Mouse (Mus musculus) MEL (cell line): ENCODE measurements around the gene Fbxl15. TPM values are rescaled to one million over a fixed set of nuclear protein-coding genes. Genes with fewer than 3 reads are reported as not detected.

Experiments used
- DNase-seq: peaks from one replicate; pipeline ENCODE4 v3.0.0; 2011; ENCODE audit warnings: low read depth, low spot score
- H3K27ac ChIP-seq: 2 replicates; pipeline ENCODE4 v1.5.1; 2012; ENCODE audit warnings: low read depth, mild to moderate bottlenecking, control low read depth, low read length, moderate library complexity; ENCODE audit not compliant: control insufficient read depth
- H3K27me3 ChIP-seq, 2 experiments: fragments of 150-350 bp in 1 of 2; sonication (generic) in 1 of 2; 2 replicates each; pipeline ENCODE4 v1.6.1; 2012; ENCODE audit warnings: low read length in 2 of 2, mild to moderate bottlenecking in 2 of 2, improper control_type of control experiment in 1 of 2, moderate library complexity in 1 of 2; ENCODE audit not compliant: insufficient read depth in 2 of 2, control insufficient read depth in 1 of 2
- H3K36me3 ChIP-seq, 2 experiments: 2 replicates each; pipeline ENCODE4 v1.6.1; 2012 to 2014; ENCODE audit warnings: low read length in 2 of 2, improper control_type of control experiment in 1 of 2, inconsistent platforms in 1 of 2, mild to moderate bottlenecking in 1 of 2; ENCODE audit not compliant: insufficient read depth in 2 of 2, control insufficient read depth in 1 of 2
- H3K4me1 ChIP-seq, 2 experiments: fragments of 150-350 bp in 1 of 2; sonication (generic) in 1 of 2; 2 replicates each; pipeline ENCODE4 v1.6.1; 2012; ENCODE audit warnings: low read length in 2 of 2, improper control_type of control experiment in 1 of 2, mild to moderate bottlenecking in 1 of 2; ENCODE audit not compliant: insufficient read depth in 2 of 2, control insufficient read depth in 1 of 2
- H3K4me3 ChIP-seq, 2 experiments: fragments of 150-350 bp in 1 of 2; sonication (generic) in 1 of 2; 2 replicates each; pipeline ENCODE4 v1.5.1; 2012; ENCODE audit warnings: low read depth in 2 of 2, low read length in 2 of 2, mild to moderate bottlenecking in 2 of 2, moderate library complexity in 2 of 2, control low read depth in 1 of 2, improper control_type of control experiment in 1 of 2; ENCODE audit not compliant: control insufficient read depth in 1 of 2, insufficient read depth in 1 of 2
- H3K79me2 ChIP-seq: 2 replicates; pipeline ENCODE4 v1.6.1; 2012; ENCODE audit warnings: mild to moderate bottlenecking, low read length, moderate library complexity; ENCODE audit not compliant: control insufficient read depth, poor library complexity, insufficient read depth
- H3K9ac ChIP-seq: 2 replicates; pipeline ENCODE4 v1.6.1; 2012; ENCODE audit warnings: low read depth, mild to moderate bottlenecking, control low read depth, low read length, moderate library complexity; ENCODE audit not compliant: control insufficient read depth, poor library complexity, severe bottlenecking
- H3K9me3 ChIP-seq: fragments of 150-350 bp; sonication (generic); replicated peaks from 2 replicates; pipeline ENCODE4 v1.6.1; 2012; ENCODE audit warnings: mild to moderate bottlenecking, low read length, improper control_type of control experiment, moderate library complexity; ENCODE audit not compliant: insufficient read depth
- CHD1 ChIP-seq: IDR thresholded peaks from 2 replicates; pipeline ENCODE4 v1.6.1; 2012; ENCODE audit warnings: low read depth, mild to moderate bottlenecking, inconsistent platforms, low read length, improper control_type of control experiment
- ELF1 ChIP-seq: IDR thresholded peaks from 2 replicates; pipeline ENCODE4 v1.6.1; 2014; ENCODE audit warnings: low read depth, mild to moderate bottlenecking, inconsistent platforms, low read length, improper control_type of control experiment, moderate library complexity
- ETS1 ChIP-seq: IDR thresholded peaks from 2 replicates; pipeline ENCODE4 v1.6.1; 2012; ENCODE audit warnings: low read depth, mild to moderate bottlenecking, inconsistent platforms, low read length, improper control_type of control experiment, moderate library complexity
- GATA1 ChIP-seq: IDR thresholded peaks from 2 replicates; pipeline ENCODE4 v1.6.1; 2011; ENCODE audit warnings: low read depth, low read length, improper control_type of control experiment
- JUND ChIP-seq: IDR thresholded peaks from 2 replicates; pipeline ENCODE4 v1.6.1; 2011; ENCODE audit warnings: low read depth, mild to moderate bottlenecking, improper control_type of control experiment, low read length
- MXI1 ChIP-seq: IDR thresholded peaks from 2 replicates; pipeline ENCODE4 v1.6.1; 2011; ENCODE audit warnings: mild to moderate bottlenecking, low read depth, low read length, improper control_type of control experiment
- NRF1 ChIP-seq: IDR thresholded peaks from 2 replicates; pipeline ENCODE4 v1.6.1; 2014; ENCODE audit warnings: low read depth, mild to moderate bottlenecking, inconsistent platforms, low read length, improper control_type of control experiment, moderate library complexity; ENCODE audit not compliant: poor library complexity, insufficient read depth, severe bottlenecking
- POLR2A ChIP-seq, 2 experiments: IDR thresholded peaks; 2 replicates each; pipeline ENCODE4 v1.6.1; 2011 to 2012; ENCODE audit warnings: low read length in 2 of 2, mild to moderate bottlenecking in 2 of 2, control low read depth in 1 of 2, improper control_type of control experiment in 1 of 2, low read depth in 1 of 2, moderate library complexity in 1 of 2; ENCODE audit not compliant: control insufficient read depth in 1 of 2, insufficient read depth in 1 of 2, poor library complexity in 1 of 2
- POLR2AphosphoS2 ChIP-seq: IDR thresholded peaks from 2 replicates; pipeline ENCODE4 v1.6.1; 2011; ENCODE audit warnings: low read length, improper control_type of control experiment
- POLR2AphosphoS5 ChIP-seq: IDR thresholded peaks from 2 replicates; pipeline ENCODE4 v1.6.1; 2012; ENCODE audit warnings: low read depth, borderline replicate concordance, mild to moderate bottlenecking, inconsistent platforms, low read length, moderate library complexity, mixed read lengths
- SMC3 ChIP-seq: IDR thresholded peaks from 2 replicates; pipeline ENCODE4 v1.6.1; 2011; ENCODE audit warnings: low read depth, low read length, improper control_type of control experiment
- TAL1 ChIP-seq: IDR thresholded peaks from 2 replicates; pipeline ENCODE4 v1.6.1; 2012; ENCODE audit warnings: mild to moderate bottlenecking, inconsistent platforms, low read length, moderate library complexity, mixed read lengths
- UBTF ChIP-seq: IDR thresholded peaks from 2 replicates; pipeline ENCODE4 v1.6.1; 2012; ENCODE audit warnings: low read depth, mild to moderate bottlenecking, inconsistent platforms, low read length, improper control_type of control experiment, moderate library complexity, borderline replicate concordance; ENCODE audit not compliant: insufficient read depth
- USF1 ChIP-seq: IDR thresholded peaks from 2 replicates; pipeline ENCODE4 v1.6.1; 2014; ENCODE audit warnings: low read depth, mild to moderate bottlenecking, inconsistent platforms, low read length, improper control_type of control experiment, moderate library complexity
- ZKSCAN1 ChIP-seq: IDR thresholded peaks from 2 replicates; pipeline ENCODE4 v1.6.1; 2012; ENCODE audit warnings: low read depth, mild to moderate bottlenecking, inconsistent platforms, low read length, improper control_type of control experiment, moderate library complexity
- polyA plus RNA-seq, 2 experiments: library from polyadenylated mRNA; stranded (reverse) in 1 of 2; unstranded in 1 of 2; fragments of >175 nt in 1 of 2; fragments of >200 nt in 1 of 2; gene quantifications; 2 replicates each; pipeline versions ENCODE4 v1.2.1 to v1.2.4; 2012; ENCODE audit warnings: low replicate concordance in 2 of 2, low read depth in 1 of 2; ENCODE audit not compliant: insufficient read length in 2 of 2, insufficient read depth in 1 of 2, missing spikeins in 1 of 2
- total RNA-seq: library from RNA; depleted of rRNA; stranded (reverse); fragments of 300-350 nt; gene quantifications from 2 replicates; pipeline ENCODE4 v1.2.3, GENCODE M21; 2012

Fbxl15 gene
- total and polyA plus RNA-seq, 3 experiments: 12.7 to 13.2 TPM; not detected in 1

DNA sequence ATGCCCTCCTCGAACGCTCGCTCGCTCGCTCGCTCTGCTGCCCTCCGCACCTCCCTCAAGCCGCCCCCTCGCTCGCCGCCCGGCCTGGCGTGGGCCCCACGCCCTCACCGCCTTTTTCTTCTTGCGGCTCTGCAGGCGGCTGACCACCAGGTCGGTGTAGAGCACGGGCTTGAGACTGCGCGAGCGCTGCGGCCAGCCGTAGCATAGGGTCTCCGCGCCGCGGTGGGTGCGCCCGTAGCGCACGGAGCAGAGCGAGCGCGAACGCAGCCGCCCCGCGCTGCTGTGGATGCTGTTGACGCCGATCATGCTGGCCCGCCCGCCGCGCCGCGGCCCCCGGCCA lies 10.5 kb upstream of the Fbxl15 start:
- Histone ChIP-seq H3K36me3 (peaks cover 0 to 18% of the 10 kb centered on the region in 2 experiments; a peak in 2 of 4 replicates), H3K79me2 (no peaks in the 10 kb centered on the region), H3K27ac (no peak overlapping the region), H3K4me3 (no peak overlapping the region), H3K27me3 (no peaks in the 10 kb centered on the region), H3K9me3 (no peaks in the 10 kb centered on the region), H3K4me1 (peaks cover 14 to 37% of the 10 kb centered on the region in 2 experiments), H3K9ac (no peak overlapping the region)
- TF ChIP-seq USF1: no peak
- no peak for TF ChIP-seq NRF1
- no peak for TF ChIP-seq JUND
- no peak for TF ChIP-seq UBTF
- no peak for TF ChIP-seq MXI1
- no peak for TF ChIP-seq GATA1
- TF ChIP-seq CHD1: no peak
- no peak for TF ChIP-seq POLR2A (IDR thresholded peaks at IDR 0.05; ENCODE audit: control insufficient read depth in 1 of 2, insufficient read depth in 1 of 2, low read depth in 1 of 2, low read length in 2 of 2, poor library complexity in 1 of 2)
- TF ChIP-seq POLR2AphosphoS2: no peak
- TF ChIP-seq ELF1: no peak
- TF ChIP-seq TAL1: no peak
- no peak for DNase-seq

DNA sequence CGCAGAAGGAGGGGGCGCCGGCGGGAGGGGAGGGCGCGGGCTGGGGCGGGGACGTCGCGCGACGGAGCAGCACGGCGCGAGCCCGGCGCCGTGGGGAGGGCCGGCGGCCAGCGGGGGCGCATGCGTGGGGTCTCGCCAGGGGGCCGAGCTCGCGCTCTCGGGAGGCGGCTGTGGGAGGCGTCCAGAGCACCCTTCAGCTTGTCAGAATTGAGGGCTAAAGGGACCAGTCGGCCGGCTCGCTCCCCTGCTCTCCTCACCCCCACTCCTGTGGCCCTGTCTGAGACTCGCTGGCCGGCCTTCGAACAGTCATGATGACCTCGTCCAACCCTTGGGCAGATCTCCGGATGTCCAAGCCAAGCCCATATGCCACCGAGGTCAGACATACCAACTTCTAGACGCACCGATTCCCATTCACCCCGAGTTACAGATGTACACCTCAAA lies 9.9 kb upstream of the Fbxl15 start:
- H3K79me2 ChIP-seq: no peaks in the 10 kb centered on the region
- no peak for DNase-seq
- peaks cover 14 to 37% of the 10 kb centered on the region in 2 experiments for H3K4me1 ChIP-seq
- H3K4me3 ChIP-seq: no peak overlapping the region
- no peaks in the 10 kb centered on the region for H3K9me3 ChIP-seq
- no peak for TF ChIP-seq ELF1
- no peak for TF ChIP-seq ETS1
- TF ChIP-seq ZKSCAN1: no peak
- no peak for TF ChIP-seq USF1
- no peak for TF ChIP-seq POLR2A (IDR thresholded peaks at IDR 0.05; ENCODE audit: control insufficient read depth in 1 of 2, insufficient read depth in 1 of 2, low read depth in 1 of 2, low read length in 2 of 2, poor library complexity in 1 of 2)
- TF ChIP-seq POLR2AphosphoS5: no peak
- TF ChIP-seq SMC3: no peak
- H3K27me3 ChIP-seq: no peaks in the 10 kb centered on the region
- no peak overlapping the region for H3K9ac ChIP-seq
- H3K27ac ChIP-seq: no peak overlapping the region
- H3K36me3 ChIP-seq: peaks cover 0 to 18% of the 10 kb centered on the region in 2 experiments; a peak in 2 of 4 replicates
